Mouse (Mus musculus) myocyte (in vitro differentiated cells): ENCODE measurements around the gene Sept4.

ENCODE experiments used
- E2F4 ChIP-seq: IDR thresholded peaks from one replicate; pipeline ENCODE4 v1.6.1; 2011; ENCODE audit warnings: mild to moderate bottlenecking, control low read depth, moderate library complexity; ENCODE audit not compliant: insufficient read depth
- MAX ChIP-seq: IDR thresholded peaks from one replicate; pipeline ENCODE4 v1.6.1; 2011; ENCODE audit warnings: low read depth, mild to moderate bottlenecking, control low read depth
- MYOD1 ChIP-seq, 3 experiments: IDR thresholded peaks; one replicate each; pipeline ENCODE4 v1.6.1; 2011; ENCODE audit warnings: control low read depth in 2 of 3, low read depth in 2 of 3, mild to moderate bottlenecking in 2 of 3, moderate library complexity in 1 of 3; ENCODE audit not compliant: insufficient read length in 2 of 3, control insufficient read depth in 1 of 3
- MYOG ChIP-seq, 3 experiments: IDR thresholded peaks; one replicate each; pipeline ENCODE4 v1.6.1; 2011; ENCODE audit warnings: control low read depth in 2 of 3, low read depth in 2 of 3, mild to moderate bottlenecking in 2 of 3; ENCODE audit not compliant: insufficient read length in 2 of 3, control insufficient read depth in 1 of 3, insufficient read depth in 1 of 3
- POLR2A ChIP-seq: IDR thresholded peaks from one replicate; pipeline ENCODE4 v1.6.1; 2011; ENCODE audit warnings: low read depth, mild to moderate bottlenecking, control low read depth, moderate library complexity; ENCODE audit not compliant: insufficient read length
- REST ChIP-seq: IDR thresholded peaks from one replicate; pipeline ENCODE4 v1.6.1; 2011; ENCODE audit warnings: mild to moderate bottlenecking, control low read depth, moderate library complexity; ENCODE audit not compliant: insufficient read depth, insufficient read length

DNA sequence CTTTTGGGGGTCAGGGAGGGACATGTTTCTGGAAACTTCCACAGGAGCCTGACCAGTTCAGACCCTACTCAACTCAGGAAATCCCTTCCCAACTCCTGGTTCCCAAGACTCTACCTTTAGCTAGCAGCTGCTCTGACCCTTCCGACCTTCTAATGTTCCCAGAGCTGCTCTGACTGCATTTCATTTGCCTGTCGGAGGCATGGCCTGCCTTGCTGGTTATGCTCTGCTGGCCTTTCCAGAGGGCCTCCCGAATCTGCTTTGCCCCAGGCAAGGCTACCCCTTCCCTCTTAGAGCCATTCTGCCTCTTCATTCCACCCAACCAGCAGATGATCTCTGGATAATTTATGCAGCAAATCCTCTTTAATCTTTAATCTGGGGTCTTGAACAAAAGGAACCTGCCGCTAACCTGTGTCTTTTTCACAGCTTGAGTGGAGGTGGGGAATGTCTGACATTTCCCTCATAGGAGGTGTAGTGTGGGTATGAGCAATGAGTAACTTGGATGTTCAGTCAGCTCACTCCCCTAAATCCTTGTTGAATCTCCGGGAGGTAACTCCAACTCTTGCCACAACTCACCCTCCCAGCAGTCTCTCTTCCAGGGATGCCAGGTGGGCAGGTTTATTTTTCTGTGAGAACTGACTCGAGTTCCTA lies 9.0 kb downstream of the Sept4 start:
- TF ChIP-seq POLR2A (no peak), MYOD1 (IDR thresholded peaks at IDR 0.05; ENCODE audit: control insufficient read depth in 1 of 3, insufficient read length in 2 of 3, low read depth in 2 of 3) (no peak), MYOG (IDR thresholded peaks at IDR 0.05; ENCODE audit: control insufficient read depth in 1 of 3, insufficient read depth in 1 of 3, insufficient read length in 2 of 3, low read depth in 2 of 3) (no peak), MAX (no peak), REST (no peak), E2F4 (no peak)
